Mouse (Mus musculus): ENCODE data around the gene Tmed3. TPM values are rescaled to one million over a fixed set of nuclear protein-coding genes. Genes with fewer than 3 reads are reported as not detected.

Gene Tmed3
- polyA plus RNA-seq, 1 experiment = 94.2 TPM

- Histone ChIP-seq H3K4me1 (ENCODE audit: control insufficient read depth, insufficient read depth, low read length) (no peaks in the 10 kb centered on the region), H3K4me3 (replicated peaks; ENCODE audit: extremely low read depth, low read depth, low read length) (no peak overlapping the region)
- TF ChIP-seq CTCF (IDR thresholded peaks at IDR 0.05; ENCODE audit: insufficient read depth, low read length) = no peak
- no peak for TF ChIP-seq POLR2A (IDR thresholded peaks at IDR 0.05; ENCODE audit: borderline replicate concordance, extremely low read depth, low read depth, low read length)
- 83% methylated on average over 2 of the region's 2 CpGs for WGBS
- no peak for DNase-seq
Measured at GRCm38 (mm10) chr9:89693670-89694069, 11.2 kb downstream of the Tmed3 start.

- Histone ChIP-seq H3K4me3 (replicated peaks; ENCODE audit: extremely low read depth, low read depth, low read length) (no peak overlapping the region), H3K4me1 (ENCODE audit: control insufficient read depth, insufficient read depth, low read length) (no peaks in the 10 kb centered on the region)
- DNase-seq = no peak
- TF ChIP-seq CTCF (IDR thresholded peaks at IDR 0.05; ENCODE audit: insufficient read depth, low read length) (no peak), POLR2A (IDR thresholded peaks at IDR 0.05; ENCODE audit: borderline replicate concordance, extremely low read depth, low read depth, low read length) (no peak)
- WGBS = 40% methylated on average over 1 of the region's 1 CpGs
Measured at GRCm38 (mm10) chr9:89689179-89689578, 15.7 kb downstream of the Tmed3 start.

GRCm38 (mm10) chr9:89687503-89688226 lies 17.2 kb downstream of the Tmed3 start:
- Histone ChIP-seq H3K4me3 (replicated peaks; ENCODE audit: extremely low read depth, low read depth, low read length) (no peak overlapping the region), H3K4me1 (ENCODE audit: control insufficient read depth, insufficient read depth, low read length) (no peaks in the 10 kb centered on the region)
- WGBS = 58% methylated on average over 10 of the region's 10 CpGs
- TF ChIP-seq CTCF (IDR thresholded peaks at IDR 0.05; ENCODE audit: insufficient read depth, low read length) (peak; percentile 40; the same call in 1 of the 2 replicates), POLR2A (IDR thresholded peaks at IDR 0.05; ENCODE audit: borderline replicate concordance, extremely low read depth, low read depth, low read length) (no peak)
- DNase-seq = no peak

GRCm38 (mm10) chr9:89686262-89686661 lies 18.6 kb downstream of the Tmed3 start:
- WGBS = 54% methylated on average over 2 of the region's 2 CpGs
- no peak for DNase-seq
- TF ChIP-seq POLR2A (IDR thresholded peaks at IDR 0.05; ENCODE audit: borderline replicate concordance, extremely low read depth, low read depth, low read length) = no peak
- no peak for TF ChIP-seq CTCF (IDR thresholded peaks at IDR 0.05; ENCODE audit: insufficient read depth, low read length)

GRCm38 (mm10) chr9:89678974-89679373 lies 25.9 kb downstream of the Tmed3 start:
- no peak overlapping the region for H3K4me3 ChIP-seq (replicated peaks; ENCODE audit: extremely low read depth, low read depth, low read length)
- no peak for DNase-seq
- H3K4me1 ChIP-seq (ENCODE audit: control insufficient read depth, insufficient read depth, low read length) = no peaks in the 10 kb centered on the region
- no peak for TF ChIP-seq POLR2A (IDR thresholded peaks at IDR 0.05; ENCODE audit: borderline replicate concordance, extremely low read depth, low read depth, low read length)
- no peak for TF ChIP-seq CTCF (IDR thresholded peaks at IDR 0.05; ENCODE audit: insufficient read depth, low read length)
- WGBS = 57% methylated on average over 1 of the region's 1 CpGs

More at GRCm38 (mm10) chr9:89686262-89686661, 18.6 kb downstream of the Tmed3 start:
- Histone ChIP-seq H3K4me3 (replicated peaks; ENCODE audit: extremely low read depth, low read depth, low read length) (no peak overlapping the region), H3K4me1 (ENCODE audit: control insufficient read depth, insufficient read depth, low read length) (no peaks in the 10 kb centered on the region)

- Histone ChIP-seq H3K4me3 (replicated peaks; ENCODE audit: extremely low read depth, low read depth, low read length) (no peak overlapping the region), H3K4me1 (ENCODE audit: control insufficient read depth, insufficient read depth, low read length) (no peaks in the 10 kb centered on the region)
- peak; percentile 61 for DNase-seq
- 45% methylated on average over 3 of the region's 3 CpGs for WGBS
- TF ChIP-seq CTCF (IDR thresholded peaks at IDR 0.05; ENCODE audit: insufficient read depth, low read length) = peak; percentile 78
- TF ChIP-seq POLR2A (IDR thresholded peaks at IDR 0.05; ENCODE audit: borderline replicate concordance, extremely low read depth, low read depth, low read length) = no peak
Measured at GRCm38 (mm10) chr9:89674014-89674618, 30.8 kb downstream of the Tmed3 start.

GRCm38 (mm10) chr9:89673402-89673801 lies 31.5 kb downstream of the Tmed3 start:
- no peak for TF ChIP-seq CTCF (IDR thresholded peaks at IDR 0.05; ENCODE audit: insufficient read depth, low read length)
- no peak for TF ChIP-seq POLR2A (IDR thresholded peaks at IDR 0.05; ENCODE audit: borderline replicate concordance, extremely low read depth, low read depth, low read length)
- 78% methylated on average over 1 of the region's 1 CpGs for WGBS

GRCm38 (mm10) chr9:89669878-89670277 lies 35.0 kb downstream of the Tmed3 start:
- WGBS = 58% methylated on average over 4 of the region's 4 CpGs
- DNase-seq = no peak
- no peak for TF ChIP-seq CTCF (IDR thresholded peaks at IDR 0.05; ENCODE audit: insufficient read depth, low read length)
- no peak for TF ChIP-seq POLR2A (IDR thresholded peaks at IDR 0.05; ENCODE audit: borderline replicate concordance, extremely low read depth, low read depth, low read length)
- no peaks in the 10 kb centered on the region for H3K4me1 ChIP-seq (ENCODE audit: control insufficient read depth, insufficient read depth, low read length)
- H3K4me3 ChIP-seq (replicated peaks; ENCODE audit: extremely low read depth, low read depth, low read length) = no peak overlapping the region

More at GRCm38 (mm10) chr9:89673402-89673801, 31.5 kb downstream of the Tmed3 start:
- Histone ChIP-seq H3K4me3 (replicated peaks; ENCODE audit: extremely low read depth, low read depth, low read length) (no peak overlapping the region), H3K4me1 (ENCODE audit: control insufficient read depth, insufficient read depth, low read length) (no peaks in the 10 kb centered on the region)
- no peak for DNase-seq

GRCm38 (mm10) chr9:89667306-89667942 lies 37.4 kb downstream of the Tmed3 start:
- DNase-seq = no peak
- TF ChIP-seq CTCF (IDR thresholded peaks at IDR 0.05; ENCODE audit: insufficient read depth, low read length) = no peak
- TF ChIP-seq POLR2A (IDR thresholded peaks at IDR 0.05; ENCODE audit: borderline replicate concordance, extremely low read depth, low read depth, low read length) = no peak
- 60% methylated on average over 4 of the region's 4 CpGs for WGBS
- H3K4me1 ChIP-seq (ENCODE audit: control insufficient read depth, insufficient read depth, low read length) = no peaks in the 10 kb centered on the region
- H3K4me3 ChIP-seq (replicated peaks; ENCODE audit: extremely low read depth, low read depth, low read length) = no peak overlapping the region
